Mouse (Mus musculus) CH12.LX (cell line): Measurements from ENCODE around the gene Zbtb49. TPM values are rescaled to one million over a fixed set of nuclear protein-coding genes. Genes with fewer than 3 reads are reported as not detected.
A peak's percentile ranks its signal among the peaks of the same experiment; 100 is the strongest.

Source experiments
- DNase-seq: peaks from one replicate; pipeline ENCODE4 v3.0.0-alpha.2; 2013; ENCODE audit errors: extremely low read depth
- H3K27ac ChIP-seq: 2 replicates; pipeline ENCODE4 v1.5.1; 2012; ENCODE audit warnings: low read depth, mild to moderate bottlenecking, control low read depth, moderate library complexity; ENCODE audit not compliant: insufficient read depth
- H3K27me3 ChIP-seq: replicated peaks from 2 replicates; pipeline ENCODE3; 2012; ENCODE audit warnings: inconsistent platforms
- H3K36me3 ChIP-seq, 2 experiments: replicated peaks in 1 of 2; 2 replicates each; pipeline versions ENCODE3 to v1.6.1; 2012; ENCODE audit warnings: inconsistent platforms in 1 of 2, low read length in 1 of 2, mild to moderate bottlenecking in 1 of 2, mixed read lengths in 1 of 2, moderate library complexity in 1 of 2; ENCODE audit not compliant: control insufficient read depth in 1 of 2, insufficient read depth in 1 of 2
- H3K4me1 ChIP-seq, 2 experiments: 2 replicates each; pipeline ENCODE4 v1.6.1; 2012; ENCODE audit warnings: inconsistent platforms in 1 of 2, moderate library complexity in 1 of 2; ENCODE audit not compliant: insufficient read depth in 2 of 2, control insufficient read depth in 1 of 2
- H3K4me2 ChIP-seq: 2 replicates; pipeline ENCODE4 v1.6.1; 2012; ENCODE audit warnings: low read depth, mild to moderate bottlenecking, control low read depth; ENCODE audit not compliant: poor library complexity, insufficient read depth, severe bottlenecking
- H3K4me3 ChIP-seq, 3 experiments: fragments of 150-350 bp in 1 of 3; sonication (generic) in 1 of 3; replicated peaks in 1 of 3; 2 replicates each; pipeline versions ENCODE3 to v1.5.1; 2011 to 2012; ENCODE audit warnings: low read depth in 2 of 3, low read length in 2 of 3, mild to moderate bottlenecking in 2 of 3, moderate library complexity in 2 of 3, control low read depth in 1 of 3, improper control_type of control experiment in 1 of 3, inconsistent platforms in 1 of 3, mixed read lengths in 1 of 3; ENCODE audit not compliant: poor library complexity in 1 of 3
- H3K79me2 ChIP-seq: replicated peaks from 2 replicates; pipeline ENCODE4 v1.6.1; 2012; ENCODE audit warnings: mild to moderate bottlenecking, moderate library complexity; ENCODE audit not compliant: control insufficient read depth, poor library complexity, insufficient read depth, severe bottlenecking; ENCODE audit errors: extremely low read depth
- H3K9ac ChIP-seq: 2 replicates; pipeline ENCODE4 v1.6.1; 2012; ENCODE audit warnings: low read depth, mild to moderate bottlenecking, control low read depth, moderate library complexity; ENCODE audit not compliant: insufficient read depth
- H3K9me3 ChIP-seq: replicated peaks from 2 replicates; pipeline ENCODE3; 2012; ENCODE audit warnings: low read length, inconsistent platforms, mixed read lengths
- ELF1 ChIP-seq: IDR thresholded peaks from 2 replicates; pipeline ENCODE4 v1.6.1; 2014; ENCODE audit warnings: low read depth, mild to moderate bottlenecking, inconsistent platforms, low read length, improper control_type of control experiment
- EP300 ChIP-seq: IDR thresholded peaks from 2 replicates; pipeline ENCODE4 v1.6.1; 2011; ENCODE audit warnings: low read length, improper control_type of control experiment
- ETS1 ChIP-seq: conservative IDR thresholded peaks from 2 replicates; pipeline ENCODE4 v1.6.1; 2012; ENCODE audit warnings: low read depth, mild to moderate bottlenecking, inconsistent platforms, low read length, improper control_type of control experiment, moderate library complexity
- GABPA ChIP-seq: IDR thresholded peaks from 2 replicates; pipeline ENCODE4 v1.6.1; 2012; ENCODE audit warnings: low read depth, low read length, improper control_type of control experiment, inconsistent platforms; ENCODE audit not compliant: insufficient replicate concordance
- HCFC1 ChIP-seq: IDR thresholded peaks from 2 replicates; pipeline ENCODE4 v1.6.1; 2012; ENCODE audit warnings: low read depth, mild to moderate bottlenecking, inconsistent platforms, low read length, improper control_type of control experiment
- IRF4 ChIP-seq: IDR thresholded peaks from 2 replicates; pipeline ENCODE4 v1.6.1; 2014; ENCODE audit warnings: low read depth, mild to moderate bottlenecking, inconsistent platforms, low read length, improper control_type of control experiment
- JUND ChIP-seq: conservative IDR thresholded peaks from 2 replicates; pipeline ENCODE4 v1.6.1; 2011; ENCODE audit warnings: low read depth, low read length, improper control_type of control experiment
- KAT2A ChIP-seq: IDR thresholded peaks from 2 replicates; pipeline ENCODE4 v1.6.1; 2012; ENCODE audit warnings: low read length, improper control_type of control experiment, inconsistent platforms; ENCODE audit not compliant: insufficient replicate concordance
- MAX ChIP-seq: IDR thresholded peaks from 2 replicates; pipeline ENCODE4 v1.6.1; 2011; ENCODE audit warnings: low read length, improper control_type of control experiment
- MAZ ChIP-seq: IDR thresholded peaks from 2 replicates; pipeline ENCODE4 v1.6.1; 2012; ENCODE audit warnings: low read depth, mild to moderate bottlenecking, inconsistent platforms, low read length, improper control_type of control experiment, moderate library complexity
- MEF2A ChIP-seq: IDR thresholded peaks from 2 replicates; pipeline ENCODE4 v1.6.1; 2014; ENCODE audit warnings: low read depth, mild to moderate bottlenecking, inconsistent platforms, low read length, improper control_type of control experiment, borderline replicate concordance
- MXI1 ChIP-seq: IDR thresholded peaks from 2 replicates; pipeline ENCODE4 v1.6.1; 2011; ENCODE audit warnings: mild to moderate bottlenecking, low read depth, low read length, improper control_type of control experiment
- MYC ChIP-seq: IDR thresholded peaks from 2 replicates; pipeline ENCODE4 v1.6.1; 2011; ENCODE audit warnings: low read depth, mild to moderate bottlenecking, improper control_type of control experiment, low read length
- NELFE ChIP-seq: IDR thresholded peaks from 2 replicates; pipeline ENCODE4 v1.6.1; 2011; ENCODE audit warnings: low read depth, low read length, improper control_type of control experiment
- NRF1 ChIP-seq: IDR thresholded peaks from 2 replicates; pipeline ENCODE4 v1.6.1; 2014; ENCODE audit warnings: low read depth, mild to moderate bottlenecking, inconsistent platforms, low read length, improper control_type of control experiment, moderate library complexity
- POLR2A ChIP-seq: IDR thresholded peaks from 2 replicates; pipeline ENCODE4 v1.6.1; 2011; ENCODE audit warnings: low read depth, mild to moderate bottlenecking, improper control_type of control experiment, low read length
- POLR2AphosphoS2 ChIP-seq: IDR thresholded peaks from 2 replicates; pipeline ENCODE4 v1.6.1; 2011; ENCODE audit warnings: low read depth, low read length, improper control_type of control experiment
- SIN3A ChIP-seq: IDR thresholded peaks from 2 replicates; pipeline ENCODE4 v1.6.1; 2012; ENCODE audit warnings: low read length, improper control_type of control experiment, inconsistent platforms
- SMC3 ChIP-seq: IDR thresholded peaks from 2 replicates; pipeline ENCODE4 v1.6.1; 2011; ENCODE audit warnings: low read depth, low read length, improper control_type of control experiment
- TCF12 ChIP-seq: IDR thresholded peaks from 2 replicates; pipeline ENCODE4 v1.6.1; 2014; ENCODE audit warnings: low read depth, mild to moderate bottlenecking, inconsistent platforms, low read length, improper control_type of control experiment
- UBTF ChIP-seq: IDR thresholded peaks from 2 replicates; pipeline ENCODE4 v1.6.1; 2012; ENCODE audit warnings: low read depth, mild to moderate bottlenecking, inconsistent platforms, low read length, improper control_type of control experiment, moderate library complexity
- ZC3H11A ChIP-seq: IDR thresholded peaks from 2 replicates; pipeline ENCODE4 v1.6.1; 2012; ENCODE audit warnings: low read depth, mild to moderate bottlenecking, inconsistent platforms, low read length, improper control_type of control experiment
- ZMIZ1 ChIP-seq: IDR thresholded peaks from 2 replicates; pipeline ENCODE4 v1.6.1; 2012; ENCODE audit warnings: low read depth, mild to moderate bottlenecking, inconsistent platforms, low read length, improper control_type of control experiment
- ZNF384 ChIP-seq: IDR thresholded peaks from 2 replicates; pipeline ENCODE4 v1.6.1; 2012; ENCODE audit warnings: low read depth, low read length, improper control_type of control experiment, inconsistent platforms
- dilution Hi-C: fragments of 300-500 bp; cut with MboI; formaldehyde crosslinking; loops from 2 replicates; pipeline ENCODE4 v1.14.3; 2020; ENCODE audit warnings: low sequenced_read_pairs; ENCODE audit not compliant: extremely low pct_unique_long_range_greater_than_20kb, extremely low pct_ligation_motif_present
- in situ Hi-C: fragments of 300-500 bp; cut with MboI; formaldehyde crosslinking; loops from 3 replicates; pipeline ENCODE4 v1.14.3; 2019; ENCODE audit warnings: low sequenced_read_pairs, low pct_ligation_motif_present, low pct_unique_long_range_greater_than_20kb, mixed read lengths
- polyA plus RNA-seq: library from polyadenylated mRNA; unstranded; fragments of >175 nt; gene quantifications from 2 replicates; pipeline ENCODE4 v1.2.1, GENCODE M21; 2012; ENCODE audit warnings: low read depth; ENCODE audit not compliant: insufficient read length
- total RNA-seq, 2 experiments: library from RNA; depleted of rRNA; stranded (reverse); fragments of 300-350 nt in 1 of 2; fragments of >200 nt in 1 of 2; gene quantifications; 2 replicates each; pipeline ENCODE4 v1.2.3; 2012 to 2014

The Zbtb49 gene
- total RNA-seq (2012; rRNA removed) (8.2 and 9.1 TPM in 2 replicates), total RNA-seq (2014; rRNA removed) (4.9 and 6.1 TPM in 2 replicates), polyA plus RNA-seq (4.7 and 6.0 TPM in 2 replicates)

GRCm38 (mm10) chr5:38220328-38220912 is at the start of gene Zbtb49, which contains the start of gene Lyar:
Gene Zbtb49 (minus strand): TSS chr5:38220457.
Gene Lyar (plus strand): TSS chr5:38220470.
- peak; percentile 87 for DNase-seq
- Histone ChIP-seq H3K4me2 (peak within 1 kb of the TSS; percentile 93), H3K79me2 (peaks cover 34% of the 10 kb centered on the region), H3K27ac (no peak within 1 kb of the TSS; the same call in 1 of the 2 replicates), H3K9me3 (no peaks in the 10 kb centered on the region), H3K27me3 (no peaks in the 10 kb centered on the region)
- in situ Hi-C loops = no loop called here
- dilution Hi-C loops = no loop called here
- TF ChIP-seq MAX = peak; percentile 93
- TF ChIP-seq HCFC1 = peak; percentile 89
- TF ChIP-seq MYC = peak; percentile 94
- peak; percentile 95 for TF ChIP-seq SIN3A
- peak; percentile 93 for TF ChIP-seq NELFE
- TF ChIP-seq MEF2A = no peak
- TF ChIP-seq ZMIZ1 = peak; percentile 85
- no peak for TF ChIP-seq ZC3H11A
- no peak; the same call in 1 of the 2 replicates for TF ChIP-seq GABPA
- no peak for TF ChIP-seq JUND
- peak; percentile 14; the same call in 1 of the 2 replicates for TF ChIP-seq EP300
- no peak for TF ChIP-seq ZNF384
- peak; percentile 79; the same call in 1 of the 2 replicates for TF ChIP-seq KAT2A
- no peak for TF ChIP-seq MAZ
- peak; percentile 98 for TF ChIP-seq POLR2A
- TF ChIP-seq NRF1 = peak; percentile 91
- no peak for TF ChIP-seq SMC3
- 0 out of 2 replicates have a peak, but pooled peaks have one; percentile 72 for TF ChIP-seq POLR2AphosphoS2
- TF ChIP-seq IRF4 = no peak; the same call in 1 of the 2 replicates
- no peak for TF ChIP-seq ETS1
- TF ChIP-seq TCF12 = peak; percentile 90
- TF ChIP-seq UBTF = peak; percentile 61; the same call in 1 of the 2 replicates
- TF ChIP-seq MXI1 = peak; percentile 98
- peak; percentile 80 for TF ChIP-seq ELF1
- TF ChIP-seq, all 38 proteins: peak for 15
- Histone ChIP-seq H3K36me3 (peaks cover 19 to 58% of the 10 kb centered on the region in 2 experiments), H3K4me3 (peak within 1 kb of the TSS; percentile 90 to 94 (median 90)), H3K9ac (peak within 1 kb of the TSS; percentile 84), H3K4me1 (peaks cover 3 to 42% of the 10 kb centered on the region in 2 experiments)
